Mouse (Mus musculus) right cerebral cortex, postnatal 4 days (tissue): ENCODE data around the gene Uqcrh.

ENCODE experiments used
- DNase-seq: peaks from one replicate; pipeline ENCODE4 v3.0.0-alpha.2; 2022

Uqcrh gene

GRCm38 (mm10) chr4:116074861-116075620 is at the start of gene Uqcrh, which contains the start of gene Lrrc41:
Gene Uqcrh, minus strand, starts transcription at chr4:116075071.
Gene Lrrc41, plus strand, starts transcription at chr4:116075269.
- peak; percentile 95 for DNase-seq

- DNase-seq = peak; percentile 77
Observed at GRCm38 (mm10) chr4:116123602-116124519, 49.0 kb upstream of the Uqcrh start, which contains the start of the genes Rad54l and Pomgnt1. Gene Rad54l, minus strand, starts transcription at chr4:116123690. Gene Pomgnt1, plus strand, starts transcription at chr4:116123840.

DNA sequence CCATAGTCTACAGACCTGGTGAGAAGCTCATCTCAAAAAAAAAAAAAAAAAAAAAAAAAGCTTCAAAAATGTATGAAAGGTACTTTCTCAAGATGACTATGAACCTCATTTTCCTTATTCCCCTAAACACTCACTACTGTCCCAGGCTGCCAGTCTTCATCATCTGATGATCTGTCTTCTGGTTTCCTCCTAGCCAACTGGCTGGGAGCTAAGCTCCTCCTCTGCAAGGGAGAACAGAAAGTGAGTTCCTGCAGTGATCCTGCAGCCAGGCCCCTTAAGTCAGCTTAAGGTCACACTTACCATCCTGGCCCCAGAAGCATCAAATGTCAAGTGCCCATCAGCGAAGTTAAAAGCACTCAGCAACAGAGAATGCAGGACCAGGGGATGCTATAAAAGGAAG is 47.9 kb upstream of the Uqcrh start:
- no peak for DNase-seq

- no peak for DNase-seq
Observed at GRCm38 (mm10) chr4:116111486-116111885, 36.6 kb upstream of the Uqcrh start.

- no peak for DNase-seq
Observed at GRCm38 (mm10) chr4:116110695-116111094, 35.8 kb upstream of the Uqcrh start.

- no peak for DNase-seq
Observed at GRCm38 (mm10) chr4:116105278-116105677, 30.4 kb upstream of the Uqcrh start.

GRCm38 (mm10) chr4:116100959-116101358 is 26.1 kb upstream of the Uqcrh start:
- DNase-seq = no peak

- DNase-seq = no peak
Observed at GRCm38 (mm10) chr4:116097211-116097610, 22.3 kb upstream of the Uqcrh start.

GRCm38 (mm10) chr4:116096291-116096690 is 21.4 kb upstream of the Uqcrh start:
- DNase-seq = no peak

DNA sequence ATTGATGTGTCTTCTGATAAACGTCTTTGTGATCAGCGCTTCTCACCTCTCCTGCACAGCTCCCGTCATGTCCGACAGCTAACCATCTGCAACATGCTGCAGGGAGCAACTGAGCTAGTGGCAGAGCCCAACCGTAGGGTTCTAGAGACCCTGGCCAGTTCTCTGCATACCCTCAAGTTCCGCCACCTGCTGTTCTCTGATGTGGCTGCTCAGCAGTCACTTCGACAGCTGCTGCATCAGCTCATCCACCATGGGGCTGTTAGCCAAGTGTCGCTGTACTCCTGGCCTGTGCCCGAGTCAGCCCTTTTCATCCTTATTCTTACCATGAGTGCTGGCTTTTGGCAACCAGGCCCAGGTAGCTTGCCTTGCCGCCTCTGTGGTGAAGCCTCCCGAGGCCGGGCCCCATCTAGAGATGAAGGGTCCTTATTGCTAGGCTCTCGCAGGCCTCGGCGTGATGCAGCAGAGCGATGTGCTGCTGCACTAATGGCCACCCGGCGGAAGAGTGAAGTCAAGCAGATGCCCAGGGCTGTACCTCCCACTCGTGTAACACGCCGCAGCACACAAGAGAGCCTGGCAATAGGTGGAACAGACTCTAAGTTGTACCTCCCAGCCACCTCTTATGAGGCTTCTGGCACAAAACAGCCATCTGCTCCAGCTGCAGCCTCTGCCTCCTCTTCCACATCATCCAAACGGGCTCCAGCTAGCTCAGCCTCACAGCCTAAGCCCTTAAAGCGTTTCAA is 13.8 kb upstream of the Uqcrh start:
- DNase-seq = no peak

DNA sequence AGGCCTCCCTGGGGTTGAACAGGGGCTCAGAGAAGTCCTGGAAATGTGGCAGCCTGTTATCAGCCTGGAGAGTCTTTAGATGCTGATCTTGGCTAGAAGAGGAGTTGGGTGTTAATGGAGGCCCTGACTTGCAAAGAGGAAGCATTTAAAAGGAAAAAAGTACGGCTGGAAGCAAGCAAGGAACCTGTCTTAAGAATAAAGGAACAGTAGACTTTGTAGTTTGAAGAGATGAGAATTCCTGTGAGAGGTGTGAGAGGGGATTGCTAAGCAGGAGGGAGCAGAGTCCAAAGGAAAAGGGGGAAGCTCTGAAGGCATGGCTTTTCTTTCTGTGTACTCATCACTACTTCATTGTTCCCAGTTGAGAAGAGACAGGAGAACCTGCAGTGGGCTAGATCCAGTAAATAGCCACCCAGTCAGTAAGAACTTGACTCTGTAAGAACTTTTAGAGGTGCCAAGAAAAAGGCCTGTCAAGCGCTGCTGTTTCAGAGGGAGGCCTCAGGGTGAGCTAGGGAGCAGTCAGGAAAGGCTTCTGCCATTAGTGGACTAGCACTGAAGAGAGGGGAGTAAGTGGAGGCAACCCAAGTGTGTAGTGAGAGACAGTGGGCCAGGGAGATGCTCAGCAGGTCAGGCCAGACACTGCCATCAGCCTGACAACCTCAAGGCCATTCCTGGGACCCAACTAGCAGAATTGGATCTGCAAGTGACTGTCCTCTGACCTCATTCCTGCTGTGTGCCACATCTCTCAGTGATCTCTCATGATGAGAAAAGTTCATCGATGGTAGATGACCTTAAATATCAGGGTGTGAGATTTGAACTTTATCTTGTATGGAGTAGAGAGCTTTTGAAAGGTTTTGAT is 2.6 kb upstream of the Uqcrh start:
- no peak for DNase-seq

GRCm38 (mm10) chr4:116076369-116077231 is 1.7 kb upstream of the Uqcrh start:
- DNase-seq = peak; percentile 32

DNA sequence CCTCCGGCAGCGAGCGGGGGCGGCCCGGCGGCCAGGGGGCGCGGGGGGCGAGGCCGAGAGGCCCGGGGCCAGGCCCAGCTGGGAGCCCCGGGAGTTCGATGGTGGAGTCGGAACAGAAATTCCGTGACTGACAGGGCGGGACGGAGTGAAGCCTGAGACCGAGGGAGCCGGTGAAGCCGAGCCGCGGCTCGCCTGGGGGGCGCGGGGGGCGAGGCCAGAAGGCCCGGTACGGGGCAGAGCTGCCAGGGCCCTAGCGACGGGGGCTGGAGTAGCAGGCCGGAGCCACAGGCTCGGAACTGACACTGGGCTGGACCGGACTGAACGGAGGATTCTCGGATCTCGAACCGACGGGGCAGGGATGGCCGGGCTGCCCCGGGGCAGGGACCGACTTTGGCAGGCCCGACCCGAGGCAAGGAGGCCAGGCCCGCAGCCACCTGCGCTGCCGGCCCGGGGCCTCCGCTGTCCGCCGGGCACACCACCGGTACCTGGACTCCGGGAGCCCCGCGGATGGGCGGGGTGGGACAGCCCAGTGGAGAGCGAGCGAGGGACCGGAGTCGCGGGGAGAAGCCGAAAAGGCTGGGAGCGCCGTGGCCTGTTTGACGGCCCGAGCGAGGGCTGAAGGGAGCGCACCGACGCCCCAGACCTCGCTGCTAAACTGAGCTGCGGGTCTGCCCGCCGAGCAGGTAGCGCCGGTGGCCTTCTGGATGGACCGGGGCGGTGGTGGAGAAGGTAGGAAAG is 929 bp upstream of the Uqcrh start:
- peak; percentile 68 for DNase-seq

GRCm38 (mm10) chr4:116074145-116074675 is 661 bp downstream of the Uqcrh start:
- no peak for DNase-seq

GRCm38 (mm10) chr4:116073146-116073545 is 1.7 kb downstream of the Uqcrh start:
- DNase-seq = no peak

DNA sequence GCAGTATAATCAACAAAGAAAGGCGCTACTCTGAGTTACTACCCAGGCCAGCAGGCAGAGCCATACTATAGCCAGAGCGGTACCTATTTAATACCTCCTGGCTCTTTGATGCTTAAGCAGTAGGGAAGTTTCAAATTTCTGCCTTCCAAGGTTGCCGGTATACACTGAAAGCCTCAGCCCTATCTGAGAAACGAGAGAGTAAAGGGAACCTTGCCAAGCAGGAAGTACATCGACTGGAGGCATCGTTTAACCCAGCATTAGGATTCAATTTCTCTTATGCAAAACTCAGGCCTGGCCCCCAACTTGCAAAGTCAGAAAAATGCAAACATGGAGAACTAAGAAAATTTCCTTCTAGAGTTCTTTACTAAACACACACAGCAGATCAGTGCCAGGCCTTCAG is 4.8 kb downstream of the Uqcrh start:
- no peak for DNase-seq

- DNase-seq = no peak
Observed at GRCm38 (mm10) chr4:116063855-116064254, 11.0 kb downstream of the Uqcrh start.

- DNase-seq = no peak
Observed at GRCm38 (mm10) chr4:116059012-116059726, 15.7 kb downstream of the Uqcrh start.

DNA sequence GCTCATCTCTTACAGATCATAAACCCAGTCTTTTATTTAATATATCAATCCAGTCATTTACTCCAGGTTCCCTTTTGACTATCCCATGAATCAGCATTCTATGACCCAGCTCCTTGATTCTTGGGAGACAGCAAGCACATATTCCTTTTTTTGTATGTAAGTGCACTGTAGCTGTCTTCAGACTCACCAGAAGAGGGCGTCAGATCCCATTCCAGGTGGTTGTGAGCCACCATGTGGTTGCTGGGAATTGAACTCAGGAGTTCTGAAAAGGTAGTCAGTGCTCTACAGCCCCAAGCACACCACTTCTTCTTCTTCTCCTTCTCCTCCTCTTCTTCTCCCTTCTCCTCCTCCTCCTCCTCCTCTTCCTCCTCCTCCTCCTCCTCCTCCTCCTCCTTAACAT is 17.3 kb downstream of the Uqcrh start:
- no peak for DNase-seq
